Comparison of ENCODE assay signal across 8 mouse cellular contexts in genomic region chr7:19290969-19291596, GRCm38 (mm10). TPM values are rescaled to one million over a fixed set of nuclear protein-coding genes. Genes with fewer than 3 reads are reported as not detected.
A peak's percentile ranks its signal among the peaks of the same experiment; 100 is the strongest.
DNase-seq lines count a peak whose midpoint lies in the region; ATAC-seq and TF ChIP-seq lines count a peak whose summit lies in the region.

No protein-coding gene starts in this region.

- peak overlapping the region; percentile 74 for H3K4me3 ChIP-seq in gastrocnemius, adult 2 months
- H3K4me3 ChIP-seq in hindbrain, postnatal 0 days (ENCODE audit: low read length) = peak overlapping the region; percentile 21

- peak overlapping the region; percentile 99 for H3K27ac ChIP-seq in gastrocnemius, adult 2 months
- H3K27ac ChIP-seq in hindbrain, postnatal 0 days = no peak overlapping the region

- 0 out of 2 replicates have a peak, but pooled peaks cover 7% of the 10 kb centered on the region for H3K4me1 ChIP-seq in hindbrain, postnatal 0 days (ENCODE audit: insufficient read depth, low read length)

- no peak for TF ChIP-seq CTCF in gastrocnemius, adult 2 months (IDR thresholded peaks at IDR 0.05)
- no peak for TF ChIP-seq CTCF in hindbrain, postnatal 0 days (IDR thresholded peaks at IDR 0.05; ENCODE audit: low read depth)

- peak overlapping the region; percentile 46 for H3K9ac ChIP-seq in hindbrain, postnatal 0 days (replicated peaks; ENCODE audit: low read length)

- ATAC-seq in hindbrain, postnatal 0 days = peak; percentile 24; the same call in 1 of the 2 replicates

- DNase-seq in thymus, postnatal 4 days = peak; percentile 72
- DNase-seq in thymus, postnatal 10 days (ENCODE audit: low spot score in 2 of 2) = no peak
- peak; percentile 93 for DNase-seq in gastrocnemius, adult 2 months
- DNase-seq in hindbrain, postnatal 0 days (ENCODE audit: low spot score) = no peak
- DNase-seq in lung, postnatal 10 days = peak; percentile 71
- DNase-seq in testis, postnatal 10 days (ENCODE audit: low spot score) = peak; percentile 73
- no peak for DNase-seq in frontal cortex, postnatal 25 days (ENCODE audit: low spot score in 2 of 2)
- DNase-seq in layer of hippocampus, postnatal 25 days (ENCODE audit: extremely low spot score in 1 of 2, low spot score in 1 of 2) = no peak

- H3K9me3 ChIP-seq in hindbrain, postnatal 0 days (ENCODE audit: low read length) = no peaks in the 10 kb centered on the region

- H3K27me3 ChIP-seq in hindbrain, postnatal 0 days (ENCODE audit: insufficient read depth, low read length) = no peaks in the 10 kb centered on the region

- peaks cover 34% of the 10 kb centered on the region; the same call in 1 of the 2 replicates for H3K36me3 ChIP-seq in hindbrain, postnatal 0 days (ENCODE audit: insufficient read depth, low read length)

- WGBS in hindbrain, postnatal 0 days = 7% methylated on average over 20 of the region's 20 CpGs

- intact Hi-C loops in gastrocnemius, adult 2 months (cut with DNase I) = no loop called here

- peak overlapping the region; percentile 50 for H3K4me2 ChIP-seq in hindbrain, postnatal 0 days (ENCODE audit: low read depth, low read length)

RNA-seq across cellular contexts. Expression of gene Rtn2, which starts 8.7 kb away (rescaled TPM):
- total RNA-seq in gastrocnemius, adult 2 months (2021) = 1,000 to 10,000 TPM in 1 of 2 experiments, 100 to 1,000 TPM in 1; 987 to 1,150 TPM
- total RNA-seq in hindbrain, postnatal 0 days (2014; rRNA removed) = 151 and 155 TPM in 2 replicates
- 98.4 and 101 TPM in 2 replicates for polyA plus RNA-seq in hindbrain, postnatal 0 days (2015; fragmentation: Nextera tagmentation; extraction: Ambion mirVana)
- total RNA-seq in layer of hippocampus, postnatal 25 days (2021) = 10 to 100 TPM; 85.9 to 96.3 TPM

RNA-seq across cellular contexts. Expression of gene Ppm1n, which starts 11.2 kb away (rescaled TPM):
- total RNA-seq in gastrocnemius, adult 2 months (2021) = under 1 TPM in 1 of 2 experiments, not detected in 1; 0.74 TPM
- 2.1 and 2.9 TPM in 2 replicates for total RNA-seq in hindbrain, postnatal 0 days (2014; rRNA removed)
- polyA plus RNA-seq in hindbrain, postnatal 0 days (2015; fragmentation: Nextera tagmentation; extraction: Ambion mirVana) = 2.0 and 2.5 TPM in 2 replicates
- total RNA-seq in layer of hippocampus, postnatal 25 days (2021) = not detected

RNA-seq across cellular contexts. Expression of gene Fosb, which starts 18.8 kb away (rescaled TPM):
- under 1 TPM; 0.22 to 0.59 TPM for total RNA-seq in gastrocnemius, adult 2 months (2021)
- 0.31 and 1.0 TPM in 2 replicates for total RNA-seq in hindbrain, postnatal 0 days (2014; rRNA removed)
- polyA plus RNA-seq in hindbrain, postnatal 0 days (2015; fragmentation: Nextera tagmentation; extraction: Ambion mirVana) = 0.09 and 0.11 TPM in 2 replicates
- 1 to 10 TPM; 5.2 to 9.8 TPM for total RNA-seq in layer of hippocampus, postnatal 25 days (2021)

RNA-seq across cellular contexts. Expression of gene Vasp, which starts 19.5 kb away (rescaled TPM):
- total RNA-seq in gastrocnemius, adult 2 months (2021) = 10 to 100 TPM; 13.6 to 17.3 TPM
- total RNA-seq in hindbrain, postnatal 0 days (2014; rRNA removed) = 62.6 and 68.3 TPM in 2 replicates
- polyA plus RNA-seq in hindbrain, postnatal 0 days (2015; fragmentation: Nextera tagmentation; extraction: Ambion mirVana) = 35.5 and 37.0 TPM in 2 replicates
- 10 to 100 TPM; 15.2 to 16.3 TPM for total RNA-seq in layer of hippocampus, postnatal 25 days (2021)

RNA-seq across cellular contexts. Expression of gene Ercc1, which starts 53.5 kb away (rescaled TPM):
- 10 to 100 TPM; 28.1 to 30.4 TPM for total RNA-seq in gastrocnemius, adult 2 months (2021)
- 44.1 and 46.1 TPM in 2 replicates for total RNA-seq in hindbrain, postnatal 0 days (2014; rRNA removed)
- polyA plus RNA-seq in hindbrain, postnatal 0 days (2015; fragmentation: Nextera tagmentation; extraction: Ambion mirVana) = 69.0 and 74.2 TPM in 2 replicates
- 10 to 100 TPM; 37.8 to 39.1 TPM for total RNA-seq in layer of hippocampus, postnatal 25 days (2021)

Comparison
In these comparisons a context has a peak if more than half of its experiments do, and no peak if none do; other contexts are left out.
1. DNase-seq: peak in thymus, postnatal 4 days (single experiment), gastrocnemius, adult 2 months (single experiment), lung, postnatal 10 days (single experiment) and testis, postnatal 10 days (single experiment); none in thymus, postnatal 10 days (0 of 2), hindbrain, postnatal 0 days (single experiment), frontal cortex, postnatal 25 days (0 of 2) and layer of hippocampus, postnatal 25 days (0 of 2).